Mouse (Mus musculus): ENCODE results near the gene B3galnt2.
A peak's percentile ranks its signal among the peaks of the same experiment; 100 is the strongest.
"Not testable (repeated sequence)": the region's sequence is repeated elsewhere in the genome, so short reads cannot be mapped to it uniquely, and the experiment has no call there.

B3galnt2 gene

DNA sequence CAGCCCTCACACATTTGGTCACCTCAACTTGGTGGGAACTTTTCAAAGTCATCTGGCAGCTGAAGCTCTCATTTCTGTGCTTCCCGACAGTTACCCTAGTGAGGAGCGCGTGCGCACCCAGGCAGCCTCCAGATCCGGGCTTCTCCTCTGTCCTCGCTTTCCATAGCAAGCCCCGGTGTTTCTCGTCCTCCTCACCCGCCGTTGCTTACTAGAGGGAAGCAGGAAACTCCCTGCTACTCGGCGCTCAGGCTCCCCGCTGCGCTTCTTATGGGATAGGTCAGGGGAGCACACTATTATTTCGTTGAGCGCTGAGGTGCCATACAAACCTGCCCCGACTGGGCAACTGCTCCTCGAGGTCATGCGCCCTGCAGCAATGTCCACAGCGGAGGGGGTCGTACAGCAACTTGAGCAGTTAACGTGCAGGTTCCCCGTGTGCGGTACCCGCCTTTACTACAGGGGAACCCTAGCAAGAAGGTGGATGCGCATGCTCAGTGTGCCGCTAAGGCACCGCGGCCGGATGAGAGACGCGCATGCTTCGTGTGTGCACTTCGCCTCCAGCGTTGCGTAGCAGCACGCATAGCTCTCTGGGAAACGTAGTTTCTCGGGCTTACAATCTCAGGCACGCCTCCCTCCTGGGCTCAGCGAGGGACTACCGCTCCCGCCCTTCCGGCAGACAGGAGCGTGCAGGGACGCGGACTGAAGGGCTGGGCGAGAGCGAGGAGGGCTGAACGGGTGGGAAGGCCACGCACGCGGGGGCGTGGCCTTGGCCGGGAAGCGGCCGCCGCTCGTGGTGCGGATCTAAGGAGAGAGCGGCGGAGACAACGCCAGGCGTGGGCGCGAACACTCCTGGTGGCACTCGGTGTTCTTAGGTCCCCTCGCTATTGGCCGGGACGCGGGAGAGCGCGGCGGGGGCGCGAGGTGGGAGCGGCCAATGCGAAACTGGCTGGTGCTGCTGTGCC, at the start of gene B3galnt2:
B3galnt2 (plus strand) TSS at position 596 of the 959 bp plus-strand sequence.
- peak; percentile 93 for DNase-seq (ENCODE audit: extremely low spot score, low spot score)

GRCm38 (mm10) chr13:13911341-13911740, 42.9 kb upstream of the B3galnt2 start:
- DNase-seq (ENCODE audit: extremely low spot score, low spot score), result no peak

DNA sequence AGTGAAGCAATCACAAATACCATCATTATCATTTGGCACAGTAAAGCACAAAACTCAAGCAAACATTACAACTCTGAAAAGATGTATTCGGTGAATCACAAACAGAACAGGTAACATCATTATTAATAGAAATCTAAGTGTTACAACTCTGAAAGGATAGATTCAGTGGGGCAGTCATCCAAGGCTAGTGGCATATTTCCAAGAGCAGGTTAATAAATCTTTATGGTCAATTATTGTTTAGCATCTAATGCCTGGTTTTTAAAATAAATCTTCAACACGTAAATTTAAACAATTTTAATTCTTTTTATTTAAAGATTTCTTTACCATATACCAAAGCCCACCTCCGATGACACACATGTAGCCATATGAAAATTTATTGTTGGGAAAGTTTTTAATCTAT, 34.9 kb upstream of the B3galnt2 start:
- no peak for DNase-seq (ENCODE audit: extremely low spot score, low spot score)

DNA sequence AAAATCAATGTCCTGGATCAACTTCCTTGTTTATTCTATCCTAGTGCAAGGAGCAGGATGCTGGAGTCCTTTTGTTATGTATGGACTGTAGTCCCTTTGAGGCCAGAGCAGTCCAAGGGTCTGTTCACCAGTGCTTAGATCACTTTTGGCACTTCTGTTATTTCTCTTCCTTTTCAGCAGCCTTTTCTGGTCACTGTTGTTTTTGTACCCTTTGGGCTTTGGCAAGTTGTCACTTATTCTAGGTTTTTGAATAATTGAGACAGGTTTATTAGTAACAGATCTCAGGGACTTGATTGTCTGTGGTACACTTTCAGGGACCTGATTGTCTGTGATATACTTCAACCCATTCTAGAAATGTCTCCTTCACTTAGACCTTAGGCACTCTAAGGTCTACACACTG, 31.7 kb upstream of the B3galnt2 start:
- no peak for DNase-seq (ENCODE audit: extremely low spot score, low spot score)

DNA sequence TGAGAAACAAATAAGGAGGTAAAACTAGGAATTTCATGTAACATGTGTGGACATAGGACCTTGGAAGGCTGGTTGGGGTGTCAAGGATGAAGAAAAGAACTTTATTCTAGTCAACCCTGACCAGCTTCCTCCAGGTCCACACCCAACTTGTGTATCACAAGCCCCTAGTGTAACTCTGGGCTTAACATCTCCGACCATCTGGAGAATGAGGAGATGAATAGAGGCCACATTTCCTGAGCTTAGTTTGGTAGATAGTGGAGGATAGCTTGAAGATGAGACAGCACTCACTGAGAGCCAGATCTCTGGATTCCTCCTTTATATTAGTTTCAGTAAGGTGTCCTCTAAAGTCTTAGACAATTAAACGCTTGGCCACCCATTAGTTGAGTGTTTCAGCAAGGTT, 24.3 kb upstream of the B3galnt2 start:
- no peak for DNase-seq (ENCODE audit: extremely low spot score, low spot score)

- no peak for DNase-seq (ENCODE audit: extremely low spot score, low spot score)
These were observed 662 bp downstream of the B3galnt2 start for GRCm38 (mm10) chr13:13954931-13955330.

GRCm38 (mm10) chr13:13956686-13957085, 2.4 kb downstream of the B3galnt2 start:
- DNase-seq (ENCODE audit: extremely low spot score, low spot score), result no peak

- DNase-seq (ENCODE audit: extremely low spot score, low spot score), result no peak
These were observed 5.9 kb downstream of the B3galnt2 start for GRCm38 (mm10) chr13:13960211-13960610.

DNA sequence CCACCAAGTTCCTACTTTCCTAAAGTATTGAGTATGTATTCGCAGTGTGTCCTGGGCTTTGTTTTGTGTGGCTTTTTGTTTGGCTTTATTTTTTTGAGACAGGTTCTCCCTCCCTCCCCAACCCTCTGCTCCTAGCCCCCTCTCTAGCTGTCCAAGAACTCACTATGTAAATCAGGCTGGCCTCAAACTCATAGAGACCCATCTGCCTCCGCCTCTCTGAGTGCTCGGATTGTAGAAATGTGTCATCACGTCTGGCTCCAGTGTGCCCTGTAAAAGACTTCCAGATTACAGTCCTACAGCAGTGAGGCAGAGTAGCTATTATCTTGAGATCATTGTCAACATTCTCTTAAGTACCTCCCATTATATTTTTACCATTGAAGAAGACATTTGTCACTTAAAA, 6.8 kb downstream of the B3galnt2 start:
- DNase-seq (ENCODE audit: extremely low spot score, low spot score), result no peak

DNA sequence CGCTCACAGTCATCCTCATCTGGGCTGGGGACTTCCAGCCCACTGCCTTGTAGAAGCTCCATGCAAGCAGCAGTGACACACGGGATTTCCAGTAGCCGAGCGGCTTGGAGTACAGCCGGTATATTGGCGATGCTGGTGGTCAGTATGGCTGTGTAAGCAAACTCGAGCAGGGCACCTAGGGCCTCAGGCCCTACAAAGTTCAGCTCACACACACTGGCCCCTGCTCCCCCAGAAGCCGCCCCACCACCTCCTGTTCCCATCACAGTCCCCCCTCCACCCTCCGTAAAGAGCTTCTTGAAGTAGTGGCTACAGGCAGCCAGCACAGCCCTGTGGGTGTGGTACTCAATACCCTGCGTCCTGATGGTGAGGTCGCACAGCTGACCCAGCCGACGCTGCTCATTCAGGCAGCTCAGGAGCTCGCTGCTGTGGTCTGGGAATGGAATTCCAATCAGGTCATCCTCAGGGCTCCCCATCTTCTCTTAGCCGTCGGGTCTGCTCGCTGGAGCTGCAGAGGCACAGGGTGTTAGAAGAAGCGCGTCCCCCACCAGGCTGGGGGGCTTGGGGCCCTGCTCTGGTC, 11.2 kb downstream of the B3galnt2 start:
- no peak for DNase-seq (ENCODE audit: extremely low spot score, low spot score)

DNA sequence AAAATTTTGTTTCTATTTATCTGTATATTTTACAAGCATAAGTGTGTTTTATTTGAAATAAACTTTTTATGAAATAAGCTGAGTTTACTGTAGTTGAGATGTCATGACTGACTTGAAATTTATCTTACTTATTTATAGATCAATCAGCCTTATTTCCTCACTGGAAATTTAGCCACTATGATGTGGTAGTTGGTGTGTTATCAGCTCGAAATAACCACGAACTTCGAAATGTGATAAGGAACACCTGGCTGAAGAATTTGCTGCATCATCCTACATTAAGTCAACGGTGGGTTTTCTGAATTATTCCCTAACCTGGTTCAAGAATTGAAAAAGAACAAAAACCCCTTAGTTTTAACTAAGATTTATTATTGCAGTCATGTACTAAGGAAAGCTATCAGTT, 11.9 kb downstream of the B3galnt2 start:
- no peak for DNase-seq (ENCODE audit: extremely low spot score, low spot score)

- no peak for DNase-seq (ENCODE audit: extremely low spot score, low spot score)
These were observed 14.4 kb downstream of the B3galnt2 start for GRCm38 (mm10) chr13:13968629-13969111.

DNA sequence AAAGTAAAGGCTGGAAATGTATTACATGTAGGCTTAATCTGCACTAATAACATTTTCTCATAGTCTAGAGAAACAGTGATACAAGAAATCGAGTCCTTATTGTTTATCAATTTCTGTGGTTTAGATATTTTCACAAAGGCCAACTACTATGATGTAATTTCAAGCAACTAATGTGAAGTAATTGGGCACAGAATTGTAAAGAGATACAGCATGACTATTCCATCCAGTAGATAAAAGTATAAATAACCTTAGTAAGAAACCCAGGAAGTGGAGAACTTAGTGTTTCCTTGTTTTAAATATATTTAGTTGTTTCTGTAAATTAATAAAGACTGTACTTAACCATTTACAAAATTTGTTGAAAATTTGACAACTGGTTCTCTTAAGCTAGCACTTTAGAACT, 15.5 kb downstream of the B3galnt2 start:
- DNase-seq (ENCODE audit: extremely low spot score, low spot score), result no peak

DNA sequence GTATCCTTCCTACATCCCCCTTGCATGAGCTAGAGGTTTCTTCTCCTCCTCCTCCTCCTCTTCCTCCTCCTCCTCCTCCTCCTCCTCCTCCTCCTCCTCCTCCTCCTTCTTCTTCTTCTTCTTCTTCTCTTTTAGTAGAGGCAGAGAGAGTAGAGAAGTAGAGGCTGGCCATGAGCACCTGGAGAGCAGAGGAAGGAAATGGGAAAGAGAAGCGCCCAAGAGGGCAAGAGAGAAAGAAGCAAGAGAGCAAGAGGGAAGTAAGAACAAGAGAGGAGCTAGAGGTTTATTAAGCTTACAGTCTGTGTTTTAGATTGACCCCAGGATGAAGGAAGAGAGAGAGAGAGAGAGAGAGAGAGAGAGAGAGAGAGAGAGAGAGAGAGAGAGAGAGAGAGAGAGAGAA, 27.6 kb downstream of the B3galnt2 start:
- not testable (repeated sequence) for DNase-seq (ENCODE audit: extremely low spot score, low spot score)

- no peak for DNase-seq (ENCODE audit: extremely low spot score, low spot score)
These were observed 29.3 kb downstream of the B3galnt2 start for GRCm38 (mm10) chr13:13983523-13983922.

- no peak for DNase-seq (ENCODE audit: extremely low spot score, low spot score)
These were observed 34.9 kb downstream of the B3galnt2 start for GRCm38 (mm10) chr13:13989135-13989534.

DNA sequence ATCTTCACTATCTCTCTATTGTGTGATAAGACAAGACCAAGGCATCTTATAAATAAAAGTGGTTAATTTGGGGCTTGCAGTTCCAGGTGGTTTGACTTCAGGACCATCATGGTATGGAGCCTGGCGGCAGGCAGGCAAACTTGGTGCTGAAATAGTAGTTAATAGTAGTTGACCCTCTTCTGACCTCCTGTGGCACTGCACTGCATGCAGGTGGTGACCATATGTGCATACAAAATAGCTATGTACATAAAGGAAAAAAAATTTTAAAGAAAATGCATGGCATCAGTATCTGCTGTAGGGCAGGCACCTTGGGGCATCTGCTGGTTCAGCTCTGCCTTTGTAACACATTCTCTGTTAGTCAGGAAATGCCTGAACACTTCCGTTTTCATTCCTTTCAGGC, 36.1 kb downstream of the B3galnt2 start:
- DNase-seq (ENCODE audit: extremely low spot score, low spot score), result no peak

- DNase-seq (ENCODE audit: extremely low spot score, low spot score), result no peak
These were observed 38.8 kb downstream of the B3galnt2 start for GRCm38 (mm10) chr13:13993041-13993440.

GRCm38 (mm10) chr13:13995046-13995445, 40.8 kb downstream of the B3galnt2 start:
- no peak for DNase-seq (ENCODE audit: extremely low spot score, low spot score)

GRCm38 (mm10) chr13:13997476-13997875, 43.2 kb downstream of the B3galnt2 start:
- no peak for DNase-seq (ENCODE audit: extremely low spot score, low spot score)

DNA sequence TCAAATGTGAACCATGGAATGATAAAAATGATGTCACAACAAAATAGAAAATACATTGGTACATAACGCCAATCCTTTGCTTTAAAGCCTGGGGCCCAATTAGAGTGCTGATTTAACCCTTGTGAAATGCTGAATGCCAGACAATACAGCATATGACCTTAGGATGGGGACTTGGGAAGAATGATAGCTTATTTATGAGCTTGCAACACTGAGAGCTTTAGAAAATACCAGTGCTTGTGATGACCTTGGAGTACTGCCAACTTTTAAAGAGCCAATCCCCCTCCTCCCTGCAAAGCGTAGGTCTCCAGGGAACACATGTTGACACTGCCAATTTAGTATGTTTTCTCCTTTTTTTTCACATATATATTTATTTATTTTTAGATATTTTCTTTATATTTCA, 48.4 kb downstream of the B3galnt2 start:
- DNase-seq (ENCODE audit: extremely low spot score, low spot score), result no peak

DNA sequence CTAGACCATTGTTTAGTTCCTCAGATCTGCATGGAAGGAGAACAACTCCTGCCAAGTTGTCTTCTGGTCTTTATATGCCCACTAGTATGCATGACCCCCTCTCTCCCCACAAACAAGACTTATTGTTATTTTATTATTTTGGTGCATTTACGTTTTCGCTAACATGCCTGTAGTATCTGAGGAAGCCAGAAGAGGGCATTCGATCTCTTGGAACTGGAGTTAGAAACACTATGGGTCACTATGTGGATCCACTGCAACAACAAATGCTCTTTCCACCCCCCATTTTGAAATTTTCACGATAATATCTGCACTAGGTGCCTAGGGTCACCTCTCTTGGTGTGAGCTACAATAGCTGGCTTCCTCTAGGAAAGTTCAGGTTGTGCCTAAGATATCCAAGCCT, 49.8 kb downstream of the B3galnt2 start:
- no peak for DNase-seq (ENCODE audit: extremely low spot score, low spot score)

DNA sequence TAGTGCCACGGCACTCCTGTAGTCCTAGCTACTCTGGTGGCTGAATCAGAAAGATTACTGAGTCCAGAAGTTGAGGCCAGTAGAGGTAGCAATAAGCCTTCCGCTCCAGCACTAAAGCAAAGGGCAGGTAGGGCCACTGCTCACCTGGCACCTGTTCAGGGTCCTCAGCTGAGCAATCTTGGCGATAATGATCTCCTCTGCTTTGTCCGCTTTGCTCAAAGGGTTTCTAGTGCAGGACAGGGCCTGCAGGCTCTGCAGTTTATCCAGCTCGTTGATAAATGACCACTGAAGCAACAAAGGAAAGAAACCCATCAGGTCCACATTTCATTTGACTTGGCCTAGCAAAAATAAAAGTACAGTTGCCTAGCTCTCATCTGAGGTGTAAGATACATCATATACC, 50.7 kb downstream of the B3galnt2 start:
- DNase-seq (ENCODE audit: extremely low spot score, low spot score), result no peak

All from neural tube, embryonic 10.5 days (tissue).